Mouse (Mus musculus) duodenum, adult 2 months (tissue): Measurements from ENCODE around the gene Dffb. TPM values are rescaled to one million over a fixed set of nuclear protein-coding genes. Genes with fewer than 3 reads are reported as not detected.

ENCODE experiments used
- polyA plus RNA-seq: library from polyadenylated mRNA; depleted of rRNA; stranded (reverse); fragments of >200 nt; gene quantifications from 2 replicates; pipeline ENCODE4 v1.2.3, GENCODE M21; 2012; ENCODE audit warnings: low replicate concordance; rRNA removed

The Dffb gene
- polyA plus RNA-seq = 19.6 and 26.7 TPM in 2 replicates

DNA sequence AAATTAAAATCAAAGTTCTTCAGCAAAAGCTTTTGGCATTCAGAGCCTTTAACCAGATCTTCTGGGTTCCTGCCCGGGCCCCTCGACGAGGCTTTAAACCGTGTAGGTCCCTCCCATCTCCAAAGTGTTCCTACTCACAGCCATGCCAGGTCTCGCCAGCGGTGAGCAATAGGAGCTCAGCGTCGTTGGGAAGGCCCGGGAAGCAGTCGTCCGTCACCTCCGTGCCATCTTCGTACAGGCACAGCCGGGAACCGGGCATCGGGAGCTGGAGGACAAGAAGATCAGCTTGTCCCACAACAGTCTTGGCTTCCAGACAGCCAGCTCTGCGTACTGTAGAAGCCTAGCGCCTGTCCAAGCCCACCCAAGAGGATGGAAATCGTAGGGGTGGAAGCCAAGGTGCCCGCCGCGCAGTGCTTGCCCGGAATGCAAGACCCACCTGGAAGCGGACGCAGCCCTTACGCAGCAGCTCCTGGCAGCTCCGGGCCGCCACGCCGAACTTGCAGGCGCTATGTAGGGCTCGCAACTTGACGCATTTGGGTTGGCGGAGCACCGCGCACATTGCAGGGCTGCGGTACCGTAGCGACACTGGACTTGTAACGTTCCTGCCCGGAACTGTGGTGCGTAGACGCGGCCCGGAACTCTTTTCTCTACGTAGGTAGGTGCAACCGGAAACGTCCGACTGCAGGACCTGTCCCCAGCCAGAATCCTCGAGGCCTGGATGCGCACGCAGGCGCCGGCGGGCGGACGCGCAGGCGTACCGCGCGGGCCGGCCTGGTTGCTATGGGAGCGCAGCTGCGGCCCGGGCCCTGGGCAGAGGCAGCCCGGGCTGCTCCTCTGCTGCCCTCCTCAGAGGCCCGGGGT lies at the start of gene Dffb, which contains the start of gene Cep104:
Dffb (minus strand) TSS at position 696 of the 861 bp plus-strand sequence.
Cep104 (plus strand) TSS at position 764 of the 861 bp plus-strand sequence.

DNA sequence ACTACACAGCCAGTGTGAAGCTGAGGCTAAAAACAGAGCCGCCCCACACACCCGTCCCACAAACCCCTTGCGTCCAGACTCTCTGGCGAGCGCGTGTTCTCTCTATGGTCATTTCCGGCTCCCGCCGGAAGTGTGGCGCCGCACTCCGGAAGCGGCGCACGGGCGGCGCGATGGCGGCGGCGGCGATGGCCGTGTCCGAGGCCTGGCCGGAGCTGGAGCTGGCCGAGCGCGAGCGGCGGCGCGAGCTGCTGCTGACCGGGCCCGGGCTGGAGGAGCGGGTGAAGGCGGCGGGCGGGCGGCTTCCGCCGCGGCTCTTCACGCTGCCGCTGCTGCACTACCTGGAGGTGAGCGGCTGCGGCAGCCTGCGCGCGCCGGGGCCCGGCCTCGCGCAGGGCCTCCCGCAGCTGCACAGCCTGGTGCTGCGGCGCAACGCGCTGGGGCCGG lies 36.7 kb upstream of the Dffb start, which contains the start of gene Lrrc47:
Lrrc47 (plus strand) TSS at position 86 of the 444 bp plus-strand sequence.

DNA sequence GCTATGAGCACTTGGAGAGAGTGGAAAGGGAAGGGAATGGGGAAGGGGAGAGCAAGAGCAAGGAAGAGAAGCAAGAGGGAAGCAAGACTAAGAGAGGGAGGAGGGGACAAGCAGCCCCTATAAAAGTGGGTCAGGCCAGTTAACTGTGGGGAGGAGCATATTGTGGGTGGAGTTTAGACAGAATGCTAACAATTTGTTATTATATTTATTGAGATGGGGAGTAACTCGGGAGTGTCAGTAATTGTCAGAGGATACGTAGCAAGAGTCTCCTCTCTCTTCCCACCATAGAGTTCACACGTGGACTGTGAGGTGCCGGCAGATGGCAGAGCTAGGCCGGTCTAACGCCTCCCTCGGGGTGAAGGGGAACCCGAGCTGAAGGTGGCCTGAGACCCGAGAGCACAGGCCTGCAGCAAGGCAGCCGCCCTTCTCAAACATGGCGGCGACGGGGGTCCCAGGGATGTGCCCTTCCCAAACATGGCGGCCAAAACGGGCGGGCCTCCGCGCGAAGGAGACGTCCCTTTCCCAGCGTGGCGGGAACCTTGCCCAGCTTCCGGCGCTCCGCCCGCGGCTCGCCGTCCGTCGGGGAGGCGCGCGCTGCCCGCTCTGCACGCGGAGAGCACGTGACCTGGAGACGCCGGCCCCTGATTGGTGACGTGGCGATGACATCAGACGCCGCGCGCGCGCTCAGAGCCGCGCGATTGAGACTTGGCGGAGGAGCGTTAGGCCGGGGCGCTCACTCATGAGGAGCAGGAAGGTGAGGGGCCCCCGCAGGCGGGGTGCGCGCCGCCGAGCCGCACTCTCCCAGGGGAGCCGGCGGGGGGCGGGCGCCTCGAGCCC lies 18.1 kb downstream of the Dffb start, which contains the start of gene A430005L14Rik:
A430005L14Rik (plus strand) TSS at position 669 of the 837 bp plus-strand sequence.

Other genes starting within 250 kb of the Dffb start
- 49.4 and 61.6 TPM in 2 replicates for gene A430005L14Rik, start 17.9 kb downstream of the Dffb start, polyA plus RNA-seq
- 8.0 and 8.1 TPM in 2 replicates for gene Cep104, start 68 bp upstream of the Dffb start, polyA plus RNA-seq
- gene Lrrc47, start 36.6 kb upstream of the Dffb start, polyA plus RNA-seq = 41.7 and 57.5 TPM in 2 replicates
- 11.7 and 13.4 TPM in 2 replicates for gene Smim1, start 51.1 kb upstream of the Dffb start, polyA plus RNA-seq
- not detected in 2 replicates for gene Ccdc27, start 67.6 kb upstream of the Dffb start, polyA plus RNA-seq
- gene Trp73, start 165.1 kb upstream of the Dffb start, polyA plus RNA-seq = 0.23 and 0.28 TPM in 2 replicates
- 17.2 and 21.9 TPM in 2 replicates for gene Wrap73, start 167.2 kb upstream of the Dffb start, polyA plus RNA-seq
- 69.9 and 86.2 TPM in 2 replicates for gene Tprgl, start 185.5 kb upstream of the Dffb start, polyA plus RNA-seq
- 2.5 and 6.2 TPM in 2 replicates for gene Megf6, start 195.6 kb upstream of the Dffb start, polyA plus RNA-seq